Mouse (Mus musculus): Measurements from ENCODE around the gene Thegl. TPM values are rescaled to one million over a fixed set of nuclear protein-coding genes. Genes with fewer than 3 reads are reported as not detected.

The Thegl gene
- not detected for polyA plus RNA-seq (2014; fragmentation: Illumina TruSeq; extraction: RNeasy Lipid Tissue Mini Kit (QIAGEN cat#74804); ENCODE audit: low read depth, low replicate concordance)

GRCm38 (mm10) chr5:77015544-77016482, at the start of gene Thegl:
TSS of gene Thegl (plus strand) at chr5:77016023.

GRCm38 (mm10) chr5:76974554-76975285, 41.1 kb upstream of the Thegl start, which contains the start of gene Srp72:
TSS of gene Srp72 (plus strand) at chr5:76974683.

GRCm38 (mm10) chr5:77004051-77004821, 11.6 kb upstream of the Thegl start, which contains the start of gene Arl9:
TSS of gene Arl9 (plus strand) at chr5:77004055.

Other genes with a start within 250 kb of the Thegl start
- gene Aasdh, start 110.5 kb upstream of the Thegl start, polyA plus RNA-seq (2014; fragmentation: Illumina TruSeq; extraction: RNeasy Lipid Tissue Mini Kit (QIAGEN cat#74804); ENCODE audit: low read depth, low replicate concordance) = 23.5 TPM
- 460 TPM for gene Paics, start 64.7 kb upstream of the Thegl start, polyA plus RNA-seq (2014; fragmentation: Illumina TruSeq; extraction: RNeasy Lipid Tissue Mini Kit (QIAGEN cat#74804); ENCODE audit: low read depth, low replicate concordance)
- 68.3 TPM for gene Ppat, start 64.4 kb upstream of the Thegl start, polyA plus RNA-seq (2014; fragmentation: Illumina TruSeq; extraction: RNeasy Lipid Tissue Mini Kit (QIAGEN cat#74804); ENCODE audit: low read depth, low replicate concordance)
- gene Srp72, start 41.3 kb upstream of the Thegl start, polyA plus RNA-seq (2014; fragmentation: Illumina TruSeq; extraction: RNeasy Lipid Tissue Mini Kit (QIAGEN cat#74804); ENCODE audit: low read depth, low replicate concordance) = 134 TPM
- not detected for gene Arl9, start 12.0 kb upstream of the Thegl start, polyA plus RNA-seq (2014; fragmentation: Illumina TruSeq; extraction: RNeasy Lipid Tissue Mini Kit (QIAGEN cat#74804); ENCODE audit: low read depth, low replicate concordance)
- 8.4 TPM for gene Hopx, start 99.1 kb downstream of the Thegl start, polyA plus RNA-seq (2014; fragmentation: Illumina TruSeq; extraction: RNeasy Lipid Tissue Mini Kit (QIAGEN cat#74804); ENCODE audit: low read depth, low replicate concordance)
- gene Spink2, start 195.4 kb downstream of the Thegl start, polyA plus RNA-seq (2014; fragmentation: Illumina TruSeq; extraction: RNeasy Lipid Tissue Mini Kit (QIAGEN cat#74804); ENCODE audit: low read depth, low replicate concordance) = not detected
- 17.9 TPM for gene Rest, start 249.5 kb downstream of the Thegl start, polyA plus RNA-seq (2014; fragmentation: Illumina TruSeq; extraction: RNeasy Lipid Tissue Mini Kit (QIAGEN cat#74804); ENCODE audit: low read depth, low replicate concordance)

All from kidney, adult 10 weeks (tissue).